Mouse (Mus musculus) thymus, postnatal 4 days (tissue): ENCODE measurements around the gene App.

Experiments
- DNase-seq: peaks from one replicate; pipeline ENCODE4 v3.0.0; 2021

App gene

DNA sequence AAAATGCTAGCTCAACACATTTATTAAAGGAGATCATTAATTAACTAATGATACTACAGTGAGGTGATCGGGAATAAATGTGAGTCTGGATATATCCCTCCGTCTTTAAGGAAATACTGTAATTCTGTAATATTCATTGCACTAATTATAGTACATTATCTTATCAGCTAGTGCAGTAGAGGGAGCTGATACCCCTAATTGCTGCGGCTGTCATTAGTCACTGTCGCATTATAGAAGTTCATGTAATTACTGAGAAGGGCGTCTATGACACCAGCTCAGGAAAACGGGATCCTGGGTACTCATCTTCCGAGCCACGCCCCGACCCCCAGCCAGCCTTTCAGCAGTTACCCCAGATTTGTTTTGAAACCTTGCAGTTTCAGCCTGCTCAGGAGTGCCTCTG lies 209.6 kb downstream of the App start:
- DNase-seq: no peak

GRCm38 (mm10) chr16:84963527-84963926 lies 210.0 kb downstream of the App start:
- DNase-seq: no peak

GRCm38 (mm10) chr16:84957253-84957652 lies 216.3 kb downstream of the App start:
- DNase-seq: no peak

- no peak for DNase-seq
Observed at GRCm38 (mm10) chr16:84956690-84957089, 216.9 kb downstream of the App start.

- no peak for DNase-seq
Observed at GRCm38 (mm10) chr16:84955840-84956239, 217.7 kb downstream of the App start.

DNA sequence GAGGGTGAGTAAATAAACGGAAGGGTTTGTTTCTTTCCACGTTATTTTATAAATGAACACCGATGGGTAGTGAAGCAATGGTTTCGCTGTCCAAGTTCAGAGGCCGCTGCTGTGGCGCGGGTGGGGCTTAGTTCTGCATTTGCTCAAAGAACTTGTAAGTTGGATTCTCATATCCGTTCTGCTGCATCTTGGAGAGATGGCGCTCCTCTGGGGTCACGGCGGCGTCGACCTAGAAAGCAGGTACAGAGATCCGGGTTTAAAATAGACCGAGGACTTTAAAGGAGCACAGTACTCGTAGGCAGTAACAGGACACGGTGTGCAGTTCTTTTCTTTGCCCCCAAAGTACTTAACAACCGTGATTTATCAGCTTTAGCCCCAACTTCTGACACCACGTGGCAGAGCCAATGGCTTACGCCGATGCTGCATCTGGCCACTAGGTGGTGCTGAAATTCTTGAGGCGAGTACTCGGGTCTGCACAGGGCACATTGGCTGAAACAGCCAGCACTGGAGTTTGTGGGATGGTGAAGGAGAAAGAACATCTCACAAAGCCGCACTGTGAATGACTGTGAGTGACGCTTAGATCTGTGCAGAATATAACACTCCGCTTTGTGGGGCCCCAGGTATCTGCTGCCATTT lies 218.2 kb downstream of the App start:
- DNase-seq: peak; percentile 81

DNA sequence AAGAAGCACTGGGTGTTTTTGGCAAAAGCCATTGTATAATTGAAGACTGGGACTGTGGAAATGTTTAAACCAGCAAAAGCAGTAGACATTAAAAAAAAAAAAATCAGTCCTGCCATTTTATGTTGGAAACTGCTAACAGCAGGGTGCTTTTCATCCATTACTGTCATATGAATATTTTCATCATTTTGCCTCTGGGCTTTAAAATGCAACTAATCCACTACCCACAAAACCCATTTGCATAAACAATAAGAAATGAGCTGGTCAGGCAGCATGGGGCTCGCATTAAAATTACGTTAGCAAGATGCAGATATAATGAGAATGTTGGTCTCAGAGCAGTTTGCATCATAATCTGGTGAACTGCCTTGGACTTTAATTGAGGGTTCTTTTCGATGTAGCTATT lies 242.5 kb downstream of the App start:
- no peak for DNase-seq

DNA sequence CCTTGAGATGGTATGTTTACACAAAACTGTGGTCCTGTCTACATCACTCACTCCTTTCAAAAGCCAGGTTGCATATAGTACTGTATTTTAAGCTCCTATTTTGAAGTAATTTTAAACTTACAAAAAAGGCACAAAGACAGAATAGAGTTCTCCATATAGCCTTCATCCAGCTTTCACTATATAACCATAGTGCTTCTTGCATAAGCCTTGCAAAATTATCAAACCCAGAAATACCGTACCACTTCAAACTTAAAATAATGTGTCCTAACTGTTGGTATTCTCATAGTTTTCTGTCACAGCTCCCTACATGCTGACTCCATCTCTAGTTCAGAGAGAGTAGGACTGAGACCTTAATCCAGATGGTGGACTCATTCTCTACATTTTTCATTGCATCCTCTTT lies 245.7 kb downstream of the App start:
- DNase-seq: no peak

DNA sequence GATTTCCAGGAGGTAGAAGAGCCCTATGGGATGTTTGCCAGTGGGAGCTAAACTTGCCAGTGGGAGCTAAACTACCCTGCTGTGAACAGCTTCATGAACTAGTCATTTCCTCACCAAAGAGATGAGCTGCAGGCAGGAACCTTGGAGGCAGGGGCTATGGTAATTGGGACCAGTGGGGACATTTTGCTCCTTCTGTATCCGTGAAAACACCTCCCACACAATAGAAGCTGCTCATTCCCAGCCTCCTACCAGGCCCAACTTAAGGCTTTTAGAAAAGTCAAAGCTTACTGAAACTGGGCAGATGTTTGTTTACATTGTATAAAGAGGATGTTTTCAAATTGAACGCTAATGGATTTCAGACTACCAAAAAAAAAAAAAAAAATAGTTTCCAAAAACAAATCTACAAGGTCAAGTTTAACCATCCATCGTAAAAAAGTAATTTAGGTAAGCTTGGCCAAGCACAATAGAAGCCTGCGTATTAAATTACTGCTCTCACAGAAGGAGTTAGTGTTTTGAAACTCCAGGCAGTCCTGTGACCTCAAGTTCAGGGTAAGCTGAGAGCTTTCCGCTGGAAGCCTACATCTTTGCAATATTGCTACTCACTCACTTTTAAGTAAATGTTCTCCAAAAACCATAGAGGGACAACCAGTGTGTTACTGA lies 253.8 kb downstream of the App start:
- no peak for DNase-seq

- no peak for DNase-seq
Observed at GRCm38 (mm10) chr16:84919087-84919486, 254.5 kb downstream of the App start.

GRCm38 (mm10) chr16:84916772-84917171 lies 256.8 kb downstream of the App start:
- no peak for DNase-seq

GRCm38 (mm10) chr16:84911477-84912165 lies 261.9 kb downstream of the App start:
- DNase-seq: no peak

GRCm38 (mm10) chr16:84902995-84903394 lies 270.6 kb downstream of the App start:
- no peak for DNase-seq
